Mouse (Mus musculus) T-helper 2 cell (primary cell): ENCODE measurements at regions not wholly inside any gene's neighbourhood (a gene's known extent, or its start where the extent isn't known, plus 50 kb on each side); places are given as distances from the start of the nearest gene placed in this dataset.

Source experiments
- in situ Hi-C: fragments of 300-600 bp; cut with MboI, MseI; formaldehyde crosslinking; loops from one replicate; pipeline ENCODE4 v1.15.1; 2025; ENCODE audit warnings: high pct_unique_total_duplicates

DNA sequence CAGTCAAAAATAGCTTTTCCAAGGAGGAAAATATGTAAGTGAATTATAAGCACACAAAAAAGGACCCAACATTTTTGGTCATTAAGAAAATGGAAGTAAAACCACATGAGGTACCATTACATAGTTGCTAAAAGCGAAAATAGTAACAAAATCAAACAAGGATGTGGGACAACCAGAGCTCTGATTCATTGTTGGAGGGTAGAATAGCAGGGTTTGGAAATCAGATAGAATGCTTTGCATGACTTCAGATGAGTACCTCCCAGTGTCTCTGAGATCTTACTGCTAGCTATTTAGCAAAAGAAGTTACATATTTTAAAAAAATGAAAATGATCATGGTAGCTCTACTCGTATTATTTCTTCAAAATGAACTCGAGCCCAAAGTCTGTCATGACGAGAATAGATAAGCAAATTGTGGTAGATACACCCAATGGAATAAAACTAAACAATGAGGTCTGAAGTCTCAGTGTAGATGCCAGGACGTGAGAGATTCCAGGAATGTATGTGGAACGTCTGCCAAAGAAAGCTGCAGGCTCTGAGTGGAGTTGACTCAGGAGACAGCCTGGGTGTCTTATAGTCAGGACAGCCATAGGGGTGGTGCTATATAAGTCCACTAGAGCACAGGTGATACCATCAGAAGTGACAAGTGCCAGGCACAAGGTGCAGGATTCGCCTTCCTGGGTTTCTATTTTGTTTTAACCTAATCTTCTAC, 113.2 kb upstream of the Pbx1 start:
- in situ Hi-C loops, result no loop called here

DNA sequence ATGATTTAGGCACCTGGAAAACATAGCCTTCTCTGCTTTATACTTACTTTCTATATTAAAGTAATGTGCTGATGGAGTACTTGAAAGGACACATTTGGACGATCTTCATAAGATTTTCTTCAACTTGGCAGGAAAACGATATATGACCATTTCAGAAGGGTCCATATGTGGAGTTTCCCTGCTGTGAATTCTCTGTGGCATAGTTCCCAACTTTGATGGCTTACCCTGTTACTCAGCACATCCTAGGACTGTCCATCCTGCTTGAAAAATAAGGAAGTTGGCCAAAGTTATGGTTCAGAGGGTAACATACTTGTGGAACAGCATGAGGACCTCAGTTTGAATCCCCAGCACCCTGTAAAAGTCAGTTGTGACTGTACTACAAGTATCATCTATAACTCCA, 109.2 kb upstream of the Pbx1 start:
- in situ Hi-C loops, result no loop called here

DNA sequence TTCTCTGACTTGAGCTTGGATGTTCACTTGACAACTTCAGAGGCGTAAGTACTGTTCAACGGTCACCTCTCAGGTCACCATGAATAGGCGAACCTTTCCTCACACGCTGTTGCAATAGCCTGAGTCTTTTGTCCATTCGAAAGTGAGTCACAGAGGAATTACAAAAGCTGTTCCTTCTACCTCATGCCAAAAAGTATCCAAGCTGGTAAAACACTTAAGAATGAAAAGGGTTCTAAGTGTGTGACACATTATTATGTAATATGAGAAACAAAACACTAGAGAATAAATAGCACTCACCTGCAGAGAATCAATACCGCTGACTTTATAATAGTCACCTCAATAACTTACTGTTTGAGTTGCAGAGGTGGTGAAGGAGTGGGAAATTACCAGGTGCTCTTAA, 86.0 kb upstream of the Pbx1 start:
- in situ Hi-C loops, result no loop called here

DNA sequence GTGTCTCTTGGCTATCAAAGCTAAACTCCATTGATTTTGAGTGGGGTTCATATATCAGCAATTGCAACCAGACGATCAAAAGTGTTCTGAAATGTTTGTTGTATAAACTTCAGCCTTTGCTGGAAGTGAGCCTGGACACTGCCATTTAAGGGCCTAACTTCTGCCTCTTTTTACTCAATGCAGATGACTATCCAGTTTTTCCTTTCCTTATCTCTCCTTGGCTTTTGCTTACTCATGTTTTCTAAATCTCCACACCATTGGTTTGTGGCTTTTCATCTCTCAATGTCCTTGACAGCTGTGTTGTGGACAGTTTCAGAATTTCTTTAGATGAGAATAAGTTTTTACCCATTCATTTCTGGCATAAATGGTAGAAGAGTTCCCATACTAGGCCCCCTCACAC, 74.3 kb upstream of the Pbx1 start:
- in situ Hi-C loops, result no loop called here

DNA sequence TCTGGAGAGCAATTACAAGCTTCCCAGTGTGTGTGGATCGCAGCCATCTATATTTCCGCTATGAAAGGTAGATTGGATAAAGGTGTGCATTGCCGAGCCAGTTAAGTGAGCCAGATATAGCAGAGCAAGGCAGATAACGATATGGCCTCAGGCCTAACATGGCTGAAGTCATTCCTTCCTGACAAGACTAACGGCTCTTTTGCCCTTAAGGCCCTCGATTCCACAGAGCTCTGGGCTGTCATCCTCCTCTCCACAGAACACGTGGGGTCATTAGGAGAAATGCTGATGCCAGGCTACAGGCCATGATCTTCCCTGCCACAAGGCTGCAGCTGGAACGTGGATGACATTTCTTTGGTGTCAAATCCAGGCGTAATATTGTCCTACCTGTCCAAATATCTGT, 72.7 kb upstream of the Pbx1 start:
- in situ Hi-C loops, result no loop called here

DNA sequence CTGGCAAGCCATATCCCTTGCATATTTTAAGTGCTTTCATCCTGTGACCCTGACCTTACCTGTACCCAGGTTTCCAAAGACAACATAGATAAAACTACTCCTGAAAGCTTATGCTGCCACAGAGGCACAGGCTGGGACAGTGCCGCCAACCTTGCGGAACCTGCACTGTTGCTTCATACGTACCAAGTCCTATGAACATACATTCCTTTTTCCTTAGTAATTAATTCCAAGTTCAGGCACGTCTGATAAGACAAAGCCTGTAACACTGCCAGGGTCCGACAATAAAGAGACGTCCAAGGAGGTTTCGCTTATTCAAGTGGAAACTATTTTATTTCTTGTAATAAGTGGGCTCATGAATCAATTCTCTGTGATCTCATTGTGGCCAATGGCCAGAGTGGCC, 70.2 kb upstream of the Pbx1 start:
- in situ Hi-C loops, result no loop called here

DNA sequence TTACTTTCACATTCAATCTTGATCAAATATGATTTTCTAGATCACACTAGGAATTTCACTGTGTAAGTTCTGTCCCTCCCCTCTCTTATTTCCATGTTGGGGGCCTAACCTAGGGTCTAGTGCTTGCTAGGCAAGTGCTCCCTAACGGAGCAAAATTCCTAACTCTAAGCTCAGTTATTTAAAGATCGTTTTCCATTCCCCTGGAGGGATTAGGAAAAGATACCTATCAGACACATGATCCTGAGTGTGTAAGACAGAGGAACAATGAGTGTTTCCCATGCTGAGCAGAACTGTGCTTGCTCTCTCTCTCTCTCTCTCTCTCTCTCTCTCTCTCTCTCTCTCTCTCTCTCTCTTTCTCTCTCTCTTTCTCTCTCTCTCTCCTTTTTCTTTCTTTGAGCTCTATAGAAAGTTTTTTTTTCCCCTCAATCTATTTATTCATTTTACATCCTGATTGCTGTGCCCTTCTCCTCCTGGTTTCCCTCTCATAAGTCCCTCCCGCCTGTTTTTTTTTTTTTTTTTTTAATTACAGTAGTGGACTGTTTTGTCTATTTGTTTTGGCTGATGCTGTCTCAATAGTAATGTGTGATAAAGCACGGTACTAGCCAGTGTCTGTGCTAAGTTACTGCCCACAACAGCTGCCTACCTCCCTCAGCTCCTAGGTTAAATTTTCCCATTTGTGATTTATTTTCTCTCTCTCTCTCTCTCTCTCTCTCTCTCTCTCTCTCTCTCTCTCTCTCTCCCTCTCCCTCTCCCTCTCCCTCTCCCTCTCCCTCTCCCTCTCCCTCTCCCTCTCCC, 69.5 kb upstream of the Pbx1 start:
- in situ Hi-C loops, result no loop called here

DNA sequence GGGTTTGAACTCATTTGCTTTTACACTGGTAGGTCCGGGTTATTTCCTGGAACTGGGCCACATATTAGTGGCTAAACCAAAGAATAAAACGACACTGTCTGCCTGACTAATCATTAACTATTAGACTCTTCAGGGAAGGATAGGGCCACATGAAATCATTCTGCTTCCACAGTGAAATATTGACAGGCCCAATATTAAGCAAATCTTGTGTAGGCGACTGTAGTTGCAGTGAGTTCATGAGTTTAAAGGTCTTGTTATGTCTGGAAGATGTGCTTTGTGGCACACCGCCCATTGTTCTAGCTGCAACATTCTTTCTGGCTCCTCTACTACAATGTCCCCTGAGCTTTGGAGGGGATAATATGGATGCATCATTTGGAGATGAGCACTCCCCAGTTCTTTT, 65.7 kb upstream of the Pbx1 start:
- in situ Hi-C loops, result no loop called here

DNA sequence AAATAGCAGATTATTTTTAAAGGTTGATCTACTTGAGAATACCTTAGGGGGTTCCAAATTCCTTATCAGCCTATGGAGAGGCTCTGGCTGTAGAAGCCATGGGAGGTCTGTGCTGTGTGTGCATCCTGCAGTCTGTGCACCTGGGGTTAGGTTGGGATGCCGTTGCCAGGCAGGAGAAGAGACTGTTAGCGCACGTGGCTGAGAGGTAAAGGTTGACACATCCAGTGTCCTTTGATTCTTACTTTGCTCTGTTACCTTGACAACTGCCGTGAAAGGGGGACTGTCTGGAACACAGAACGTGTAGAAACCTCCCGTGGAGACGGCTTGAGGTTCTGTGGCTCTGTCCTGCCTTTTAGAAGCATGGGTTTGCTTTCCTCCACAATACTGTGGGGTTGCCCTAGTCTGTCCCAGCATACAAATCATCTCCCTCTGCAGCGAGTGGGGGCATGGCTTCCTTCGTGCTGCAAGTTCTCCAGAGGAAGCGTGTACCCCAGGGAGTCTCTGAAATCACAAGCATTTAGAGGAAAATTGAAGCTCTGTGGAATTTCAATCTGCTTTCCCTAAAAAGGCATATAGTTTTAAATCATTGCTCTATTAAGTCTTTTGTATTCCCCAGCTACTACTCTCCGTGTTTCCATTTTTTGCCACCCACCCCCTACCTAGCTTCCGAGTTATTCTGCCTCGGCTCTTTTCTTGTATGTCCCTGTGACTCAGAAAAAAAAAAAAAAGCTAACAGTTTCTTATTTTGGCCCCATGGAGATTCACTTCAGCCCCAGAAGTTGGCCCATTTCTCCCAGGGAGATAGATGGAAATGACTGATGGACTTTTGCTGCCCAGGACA, 63.8 kb upstream of the Pbx1 start:
- in situ Hi-C loops, result no loop called here

DNA sequence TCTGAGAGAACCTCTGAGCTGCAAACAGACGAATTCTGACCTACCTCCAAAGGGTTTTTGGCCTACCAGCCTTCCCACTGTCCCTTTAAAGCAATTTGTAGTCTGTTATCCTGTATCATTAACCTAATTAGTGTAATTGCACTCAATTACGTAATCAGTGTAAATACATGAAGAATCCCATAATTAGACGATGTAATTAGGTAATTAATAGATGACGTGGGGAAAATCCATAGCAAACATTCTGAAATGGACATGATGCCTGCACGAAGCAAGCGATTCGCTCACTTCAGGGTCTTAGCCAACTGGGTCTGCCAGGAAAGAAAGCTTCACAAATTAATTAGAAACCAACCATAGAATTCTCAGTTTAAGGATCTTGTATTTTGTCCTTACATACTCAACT, 55.4 kb upstream of the Pbx1 start:
- in situ Hi-C loops, result no loop called here

DNA sequence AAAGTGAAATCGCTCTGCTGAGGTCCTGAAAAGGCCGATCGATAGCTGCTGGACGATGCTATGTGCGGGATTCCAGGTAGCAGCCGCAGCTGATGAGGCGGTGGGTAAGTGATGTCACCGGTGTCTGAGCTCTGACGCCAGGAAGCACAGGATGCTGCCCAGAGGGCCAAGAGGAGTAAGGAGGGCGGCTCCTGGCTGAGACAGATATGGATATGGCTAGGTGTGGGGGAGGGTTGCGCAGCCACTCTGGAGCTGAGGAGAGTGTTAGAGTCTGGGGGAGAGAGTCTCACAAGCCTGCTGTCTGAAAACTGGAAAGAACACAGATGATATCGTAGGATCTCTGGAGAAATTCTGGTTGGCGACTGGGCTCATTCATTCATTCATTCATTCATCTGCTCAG, 51.6 kb upstream of the Pbx1 start:
- in situ Hi-C loops, result no loop called here
